Mouse (Mus musculus): ENCODE measurements at regions not wholly inside any gene's neighbourhood (a gene's known extent, or its start where the extent isn't known, plus 50 kb on each side); places are given as distances from the start of the nearest gene placed in this dataset.

DNA sequence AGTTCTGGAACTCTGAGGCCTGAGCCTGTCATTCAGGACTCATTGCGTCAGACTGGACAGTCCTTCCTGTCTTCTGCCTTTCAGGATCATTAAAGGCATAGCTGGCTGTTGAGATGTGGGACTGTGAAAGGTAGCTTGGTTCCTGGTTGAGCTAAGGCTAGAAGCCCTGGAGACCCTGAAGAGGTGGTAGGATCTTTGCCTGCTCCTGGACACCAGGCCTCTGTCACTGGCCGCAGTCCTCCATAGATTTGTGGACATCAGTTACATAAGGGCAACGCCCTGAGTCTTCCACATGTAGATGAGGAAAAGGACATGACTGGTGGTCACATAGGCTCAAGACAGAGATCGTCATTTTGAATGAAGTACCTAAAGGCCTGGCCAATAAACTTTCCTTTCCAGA is 127.9 kb downstream of the Opa1 start:
- DNase-seq (ENCODE audit: extremely low spot score in 1 of 2, low spot score in 1 of 2): no peak

DNA sequence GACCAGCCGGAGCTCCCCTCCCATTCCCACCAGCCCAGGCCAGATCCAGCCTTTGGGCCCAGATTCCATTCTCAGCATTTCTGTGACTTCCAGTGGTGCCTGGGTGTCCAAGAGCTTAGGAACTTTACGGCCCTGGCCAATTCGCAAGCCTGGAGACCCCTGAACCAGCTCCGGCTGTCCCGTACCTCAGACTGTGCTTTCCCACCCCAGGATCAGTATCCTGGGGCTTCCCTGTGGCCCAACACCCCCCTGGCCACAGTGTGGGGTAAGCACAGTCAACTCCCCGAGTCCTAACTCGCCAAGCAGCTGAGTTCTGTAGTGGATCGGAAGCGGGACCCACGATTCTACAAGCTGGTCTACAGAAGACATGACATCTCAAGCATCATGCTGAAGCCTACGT is 128.5 kb downstream of the Opa1 start:
- no peak for DNase-seq (ENCODE audit: extremely low spot score in 1 of 2, low spot score in 1 of 2)

DNA sequence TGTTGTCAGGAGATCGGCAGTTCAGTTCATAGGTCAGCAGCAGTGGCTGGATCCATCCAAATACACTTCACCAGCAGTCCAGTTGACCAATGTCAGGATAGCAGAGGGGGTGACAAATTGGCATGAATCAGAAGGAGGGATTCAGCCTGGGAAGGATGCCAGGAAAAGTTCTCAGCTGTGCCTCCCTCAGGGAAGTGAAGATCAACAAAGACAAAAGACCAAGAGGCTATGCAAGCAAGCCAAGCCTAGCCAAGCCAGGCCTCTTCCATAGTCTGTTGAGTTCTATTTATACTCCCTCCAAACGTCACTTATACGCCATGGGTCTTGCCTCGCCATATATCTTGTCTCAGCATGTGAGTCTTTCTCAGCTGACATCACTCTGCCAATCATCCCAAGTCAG is 129.9 kb downstream of the Opa1 start:
- DNase-seq (ENCODE audit: extremely low spot score in 1 of 2, low spot score in 1 of 2): no peak

DNA sequence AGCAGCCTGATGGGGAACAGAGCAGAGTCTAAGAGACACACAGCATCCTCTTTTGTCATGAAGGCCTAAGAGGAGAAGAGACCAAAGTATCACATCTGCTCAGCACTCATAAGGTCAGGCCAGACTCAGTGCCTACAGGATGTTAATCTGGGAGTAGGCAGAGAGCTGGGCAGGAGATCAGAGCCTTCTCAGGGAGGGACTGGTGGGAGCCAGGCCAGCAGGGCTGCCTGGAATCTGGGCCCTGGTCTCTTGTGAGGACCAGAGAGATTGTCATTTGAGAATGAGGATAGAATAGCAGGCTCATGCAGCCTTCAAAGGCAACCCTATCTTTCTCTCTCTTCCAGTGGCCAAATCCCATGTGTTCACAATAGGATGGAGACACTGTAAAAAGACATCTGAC is 132.3 kb downstream of the Opa1 start:
- no peak for DNase-seq (ENCODE audit: extremely low spot score in 1 of 2, low spot score in 1 of 2)

DNA sequence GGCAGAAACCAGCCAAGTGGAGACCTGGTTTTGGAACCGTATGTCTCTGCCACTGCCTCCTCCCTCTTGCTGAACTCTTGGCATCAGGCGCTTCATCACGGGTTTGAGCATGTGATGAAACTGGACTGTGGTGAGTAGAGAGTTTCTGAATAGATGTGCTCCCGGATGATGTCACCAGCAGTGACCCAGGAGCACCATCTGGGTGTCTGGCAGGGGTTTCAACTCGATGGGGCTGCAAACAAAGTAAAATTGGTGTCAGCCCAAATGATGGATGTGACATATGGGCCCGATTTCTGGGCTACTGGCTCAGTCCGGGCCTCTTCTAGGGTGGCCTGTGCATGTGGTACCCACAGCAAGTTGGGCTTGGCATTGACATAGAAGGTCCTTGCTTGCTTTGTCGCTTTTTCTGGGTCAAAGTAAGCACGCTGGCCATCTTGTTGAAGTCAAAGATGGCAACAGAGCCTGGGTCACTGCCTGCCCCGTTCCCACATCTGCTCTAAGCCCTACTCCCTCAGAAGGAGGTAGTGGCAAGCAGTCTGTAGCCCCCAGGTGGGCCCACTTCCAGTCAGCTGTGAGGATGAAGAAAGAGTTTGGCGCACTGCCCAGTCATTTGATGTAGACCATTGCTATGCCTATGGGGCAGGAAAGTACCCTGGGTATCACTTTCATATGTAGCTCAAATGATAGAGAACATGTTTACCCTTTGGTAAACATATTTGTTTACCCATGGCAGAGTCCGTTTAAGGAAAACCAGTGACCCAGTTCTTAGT is 133.0 kb downstream of the Opa1 start:
- DNase-seq (ENCODE audit: extremely low spot score in 1 of 2, low spot score in 1 of 2): no peak

DNA sequence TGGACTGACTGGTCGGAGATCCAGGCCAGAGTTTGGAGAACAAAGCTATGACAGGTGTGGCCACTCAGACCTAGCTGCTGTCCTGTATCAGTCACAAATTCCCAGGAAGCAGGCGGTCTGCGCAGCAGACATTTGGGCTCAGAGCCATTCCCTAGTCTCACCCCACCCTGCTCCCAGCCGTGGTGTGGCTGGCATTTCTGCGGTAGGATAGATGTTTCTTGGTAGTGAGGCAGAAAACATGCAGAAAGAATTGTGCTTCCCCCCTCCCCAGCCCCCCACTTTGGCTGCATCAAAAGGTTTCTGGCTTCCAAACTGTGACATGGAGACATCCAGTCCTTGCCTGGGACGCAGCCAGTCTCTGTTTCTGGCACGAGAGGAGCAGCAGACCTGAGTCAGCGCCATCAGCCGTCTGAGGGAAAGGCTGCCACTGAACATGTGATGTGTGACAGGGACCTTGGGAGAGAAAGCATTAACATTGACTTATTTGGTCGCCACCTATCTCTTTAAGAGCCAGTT is 135.5 kb downstream of the Opa1 start:
- peak in 1 of 2 experiments; percentile 39 for DNase-seq (ENCODE audit: extremely low spot score in 1 of 2, low spot score in 1 of 2)

DNA sequence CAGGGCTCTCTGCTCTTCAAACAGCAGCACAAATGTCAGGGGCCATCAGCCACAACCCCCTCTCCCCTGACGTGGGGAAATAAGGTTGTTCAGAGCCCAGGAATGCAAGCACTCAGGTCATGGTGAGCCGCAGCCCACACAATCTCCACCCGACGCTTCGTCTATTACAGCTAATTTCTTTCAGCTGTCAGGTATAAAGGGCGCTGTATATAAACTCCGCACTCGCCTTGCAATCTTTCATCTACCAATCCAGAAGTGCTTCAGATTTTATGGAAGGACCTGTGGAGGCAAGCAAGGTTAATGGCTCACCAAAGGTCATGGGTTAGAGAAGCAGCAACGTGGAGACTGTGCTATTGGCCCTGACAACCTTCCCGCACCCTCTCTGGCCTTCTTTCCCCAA is 139.8 kb downstream of the Opa1 start:
- no peak for DNase-seq (ENCODE audit: extremely low spot score in 1 of 2, low spot score in 1 of 2)

DNA sequence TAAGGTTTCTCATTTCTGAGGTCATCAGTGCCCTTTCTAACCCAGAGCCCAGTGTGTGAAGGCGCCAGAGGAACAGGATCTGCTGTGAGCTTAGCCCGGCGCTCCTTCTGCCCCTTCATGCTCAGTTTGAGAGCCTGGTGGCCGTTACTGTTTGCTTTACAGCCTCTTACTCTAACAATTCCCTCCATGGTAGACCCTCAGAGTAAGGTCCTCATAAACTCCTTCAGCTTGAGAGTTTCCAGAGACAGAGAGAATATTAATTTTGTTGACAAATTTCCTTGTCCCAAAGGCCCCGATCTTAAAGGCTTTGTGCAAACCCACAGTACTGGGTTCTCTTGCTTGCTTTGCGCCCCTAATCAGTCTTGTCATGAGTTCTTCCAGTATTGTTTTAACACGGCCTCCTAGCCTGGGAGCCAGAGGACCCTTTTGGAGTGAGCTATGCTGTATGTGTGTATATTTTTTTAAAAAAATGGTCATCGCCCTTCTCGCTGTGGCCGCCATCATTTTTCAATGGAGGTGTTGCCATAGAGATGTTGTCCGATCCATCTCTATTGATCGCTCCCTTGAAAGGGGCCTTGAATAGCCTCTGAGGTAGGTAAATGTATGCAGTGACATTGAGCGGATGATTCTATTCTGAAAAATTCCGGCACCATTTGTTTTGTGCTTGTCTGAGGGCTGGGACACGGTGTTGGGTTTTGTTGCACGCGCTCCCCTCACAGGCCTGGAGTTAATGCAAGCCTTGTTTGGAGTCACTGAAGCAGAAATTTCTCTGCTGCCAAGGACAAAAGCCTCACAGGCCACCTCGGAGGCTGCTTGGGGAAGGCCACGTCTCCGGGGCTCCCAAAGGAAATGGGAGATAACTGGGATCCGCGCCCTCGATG is 140.7 kb downstream of the Opa1 start:
- DNase-seq (ENCODE audit: extremely low spot score in 1 of 2, low spot score in 1 of 2): no peak

DNA sequence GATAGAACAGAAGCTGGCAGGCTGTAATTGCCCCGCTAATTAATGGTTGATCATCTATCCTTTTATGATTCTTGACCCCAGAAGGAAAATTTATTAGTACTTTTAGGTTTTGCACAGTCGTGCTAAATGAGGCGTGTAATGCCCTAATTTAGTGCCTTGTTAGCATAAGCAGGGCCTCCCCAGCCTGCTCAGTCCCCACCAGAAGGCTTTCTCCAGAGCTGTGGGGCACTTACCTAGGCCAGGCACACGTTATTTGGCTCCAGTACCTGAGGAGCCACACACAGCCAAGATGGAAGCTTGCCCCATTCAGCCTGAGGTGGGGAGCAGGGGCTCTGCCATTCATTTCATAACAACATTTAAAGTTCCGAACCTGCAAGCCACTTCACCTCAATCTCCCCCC is 146.0 kb downstream of the Opa1 start:
- no peak for DNase-seq (ENCODE audit: extremely low spot score in 1 of 2, low spot score in 1 of 2)

DNA sequence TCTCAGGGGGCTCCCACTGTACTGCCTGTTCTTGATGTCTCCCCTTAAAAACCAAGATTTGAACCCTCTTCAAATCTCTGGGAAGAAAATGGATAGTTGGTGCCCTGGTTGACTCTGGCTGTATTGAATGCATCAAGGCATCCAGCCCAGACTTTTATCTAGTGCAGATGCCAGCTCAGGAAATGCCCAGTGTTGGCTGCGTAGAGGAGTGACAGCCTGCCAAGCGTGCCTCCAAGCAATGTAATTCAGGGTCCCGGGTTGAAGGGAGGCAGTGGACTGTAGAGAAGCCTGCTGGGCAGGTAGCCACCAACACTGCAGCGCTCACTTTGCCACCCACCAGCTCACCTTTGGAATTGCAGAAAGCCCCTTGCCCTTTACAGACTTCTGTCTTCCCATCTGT is 146.4 kb downstream of the Opa1 start:
- DNase-seq (ENCODE audit: extremely low spot score in 1 of 2, low spot score in 1 of 2): no peak

DNA sequence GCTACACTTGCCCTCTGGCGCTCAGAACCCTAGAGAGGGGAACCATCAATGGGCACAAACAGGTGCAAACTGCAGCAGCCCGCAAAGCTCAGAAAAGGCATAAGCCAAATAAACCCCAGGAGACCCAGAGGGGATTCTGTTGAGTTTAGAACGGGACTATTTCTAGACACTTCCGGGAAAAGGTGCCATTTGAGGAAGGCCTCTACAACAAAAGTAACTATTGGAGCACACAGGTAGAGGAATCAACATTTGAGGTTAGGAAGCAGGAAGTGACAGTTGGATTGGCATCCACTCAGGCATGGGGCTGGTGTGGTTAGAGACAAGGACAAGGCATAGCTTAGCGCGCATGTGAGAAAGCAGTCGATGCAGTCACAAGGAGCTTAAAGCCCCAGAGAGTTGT is 148.3 kb downstream of the Opa1 start:
- DNase-seq (ENCODE audit: extremely low spot score in 1 of 2, low spot score in 1 of 2): no peak

DNA sequence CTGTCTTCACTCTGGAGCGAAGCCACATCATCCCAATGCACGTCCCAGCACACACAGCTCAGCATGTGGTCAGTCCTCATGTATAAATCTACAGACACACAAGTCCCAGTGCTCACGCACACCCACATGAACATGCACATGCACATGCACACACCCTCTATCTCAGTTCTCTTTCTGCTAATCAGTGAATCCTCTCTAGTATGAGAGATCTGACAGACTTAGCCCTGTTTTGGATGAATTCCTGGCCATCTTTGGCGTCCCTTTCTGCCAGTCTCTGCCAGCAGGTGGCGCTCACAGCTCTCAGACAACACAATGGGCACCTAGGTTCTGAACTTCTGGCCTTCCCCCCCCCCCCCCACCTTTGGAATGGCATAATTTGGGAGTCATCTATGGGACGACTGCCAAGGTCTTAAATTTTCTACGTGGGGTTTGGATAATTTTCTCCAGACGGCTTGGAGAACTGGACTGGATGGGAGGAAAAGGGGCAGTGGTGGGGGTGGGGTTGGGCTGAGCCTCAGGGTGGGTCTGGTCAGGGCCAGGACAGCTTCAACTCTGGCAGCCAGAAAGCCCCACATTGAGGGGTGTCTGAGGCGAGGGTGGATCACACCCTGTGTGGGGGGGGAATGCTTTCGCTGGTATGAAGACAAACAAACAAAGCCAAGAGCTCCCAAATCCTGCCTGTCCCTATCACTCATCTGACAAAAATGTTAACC is 149.8 kb downstream of the Opa1 start:
- DNase-seq (ENCODE audit: extremely low spot score in 1 of 2, low spot score in 1 of 2): peak; percentile 73 to 98

DNA sequence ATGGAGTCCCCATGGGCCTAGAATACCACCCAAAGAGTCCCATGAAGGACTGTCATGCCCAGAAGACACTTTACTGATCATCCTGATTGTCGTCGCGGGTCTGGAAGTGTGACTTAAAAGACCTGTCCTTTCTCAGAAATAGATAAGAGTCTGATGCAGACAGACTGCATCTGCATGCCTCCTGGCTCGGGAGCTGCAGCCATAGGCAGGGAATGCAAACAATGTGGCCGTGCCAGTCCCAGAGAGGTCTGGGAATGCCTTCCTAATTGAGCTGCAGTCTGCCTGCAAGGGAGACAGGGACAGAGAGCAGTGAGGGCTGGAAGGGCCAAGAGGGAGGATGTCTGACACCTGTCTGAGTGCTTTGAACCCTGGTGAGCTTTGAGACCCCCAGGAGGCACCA is 150.9 kb downstream of the Opa1 start:
- DNase-seq (ENCODE audit: extremely low spot score in 1 of 2, low spot score in 1 of 2): no peak

DNA sequence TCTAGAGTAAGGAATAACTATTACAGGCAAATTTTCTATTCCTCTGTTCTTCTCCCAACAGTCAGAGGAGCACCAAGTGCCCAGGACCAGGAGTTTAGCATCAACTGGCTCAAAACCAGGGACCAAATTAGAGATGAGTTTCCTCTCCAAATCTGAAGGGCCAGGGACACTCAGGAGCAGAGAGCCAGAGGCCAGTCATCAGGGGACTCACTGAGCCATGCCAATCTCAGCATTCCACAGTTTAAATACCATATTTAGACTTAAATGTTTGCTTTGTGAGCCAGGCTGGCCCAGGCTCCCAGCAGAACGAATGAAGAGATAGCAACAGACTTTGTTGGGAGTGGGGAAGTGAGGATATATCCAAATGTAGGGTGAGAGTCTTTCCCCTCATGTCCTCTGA is 153.8 kb downstream of the Opa1 start:
- no peak for DNase-seq (ENCODE audit: extremely low spot score in 1 of 2, low spot score in 1 of 2)

DNA sequence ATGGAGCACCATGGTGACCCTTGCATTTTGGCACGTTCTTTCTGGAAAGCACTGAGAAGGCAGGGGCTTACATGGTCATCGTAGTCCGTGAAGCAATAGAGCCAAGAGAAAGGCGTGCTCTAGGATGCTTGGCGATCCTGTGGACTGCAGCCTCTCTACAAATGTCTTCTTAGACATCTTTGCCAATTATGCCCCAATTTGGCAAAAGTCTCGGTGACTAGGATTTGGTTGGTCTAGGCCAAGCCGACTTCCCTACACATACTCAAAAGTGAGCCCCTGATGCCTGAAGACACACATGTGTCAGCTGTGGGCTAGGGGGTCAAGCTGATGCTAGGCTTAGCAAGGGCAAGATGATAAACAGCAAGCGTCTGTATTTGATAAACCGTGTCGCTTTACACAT is 154.7 kb downstream of the Opa1 start:
- no peak for DNase-seq (ENCODE audit: extremely low spot score in 1 of 2, low spot score in 1 of 2)

DNA sequence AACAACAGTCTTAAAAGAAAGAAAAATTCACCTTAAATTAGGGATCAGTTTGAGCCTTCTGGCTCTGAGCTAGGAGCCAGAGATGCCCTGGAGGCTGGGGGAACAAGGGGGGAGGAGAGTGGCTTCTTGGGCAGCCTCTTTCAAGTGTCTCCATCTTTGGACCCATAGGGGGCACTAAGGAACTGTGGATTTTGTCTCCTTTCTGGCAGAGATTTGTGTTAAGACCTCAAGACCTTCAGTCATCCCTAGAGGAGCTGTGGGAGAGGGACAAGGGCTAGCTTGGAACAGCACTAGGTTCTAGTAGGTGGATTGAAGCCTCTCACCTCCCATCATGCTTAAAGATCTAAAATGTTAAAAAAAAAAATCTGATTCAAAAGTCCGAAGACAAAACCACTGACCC is 155.2 kb downstream of the Opa1 start:
- peak in 1 of 2 experiments; percentile 42 for DNase-seq (ENCODE audit: extremely low spot score in 1 of 2, low spot score in 1 of 2)

DNA sequence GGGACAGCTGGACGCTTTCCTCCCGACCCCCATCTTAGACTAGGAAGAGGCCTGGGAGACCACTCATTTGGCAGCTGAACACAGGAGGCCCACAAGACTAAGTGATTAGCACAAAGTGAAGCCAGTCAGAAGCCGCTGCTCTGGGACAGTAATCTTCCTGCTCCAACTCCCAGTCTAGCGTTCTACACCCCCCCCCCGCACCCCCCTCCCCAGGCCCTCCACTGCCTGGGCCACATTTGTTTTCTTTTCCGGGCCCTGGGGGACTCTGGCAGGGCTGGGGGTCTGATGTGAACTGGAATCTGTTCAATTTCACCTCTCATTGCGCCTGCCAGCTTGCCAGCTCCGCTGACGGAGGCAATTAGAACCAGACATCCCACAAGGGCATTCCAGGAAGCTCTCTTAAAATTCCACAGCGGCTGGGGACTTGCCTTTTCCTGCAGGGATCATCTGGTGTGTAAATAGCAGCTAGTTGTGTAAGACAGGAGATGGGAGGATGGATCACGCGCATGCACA is 155.7 kb downstream of the Opa1 start:
- no peak for DNase-seq (ENCODE audit: extremely low spot score in 1 of 2, low spot score in 1 of 2)

DNA sequence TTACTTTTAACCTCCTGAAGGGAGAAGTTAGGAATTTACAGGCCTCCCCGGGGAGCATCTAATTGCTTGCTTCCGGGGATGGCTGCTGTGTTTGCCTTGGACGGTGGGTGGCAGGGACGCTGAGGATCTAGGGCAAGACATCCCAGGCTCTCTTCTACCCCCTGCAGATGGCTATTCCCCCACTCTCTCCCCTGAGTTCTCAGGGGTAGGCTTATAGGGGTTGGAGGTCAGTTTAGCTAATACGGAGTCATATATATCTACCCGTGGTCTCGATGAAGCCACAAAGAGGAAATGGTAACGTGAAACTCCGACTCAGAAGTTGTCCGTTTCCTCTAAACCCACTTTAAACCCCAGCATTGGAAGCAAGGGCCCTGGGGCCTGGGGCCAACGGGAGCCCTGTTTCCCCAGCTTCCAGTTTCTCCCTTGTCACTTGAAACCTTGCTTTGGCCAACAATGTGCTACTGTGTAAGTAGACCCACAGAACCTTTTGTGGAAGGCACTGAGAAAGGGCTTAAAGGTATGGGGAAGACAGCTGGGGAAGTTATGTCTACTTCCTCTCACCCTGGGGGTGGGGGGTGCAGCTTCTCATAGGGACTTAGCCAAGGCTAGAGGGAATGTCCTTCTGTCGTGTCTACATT is 156.4 kb downstream of the Opa1 start:
- no peak for DNase-seq (ENCODE audit: extremely low spot score in 1 of 2, low spot score in 1 of 2)

DNA sequence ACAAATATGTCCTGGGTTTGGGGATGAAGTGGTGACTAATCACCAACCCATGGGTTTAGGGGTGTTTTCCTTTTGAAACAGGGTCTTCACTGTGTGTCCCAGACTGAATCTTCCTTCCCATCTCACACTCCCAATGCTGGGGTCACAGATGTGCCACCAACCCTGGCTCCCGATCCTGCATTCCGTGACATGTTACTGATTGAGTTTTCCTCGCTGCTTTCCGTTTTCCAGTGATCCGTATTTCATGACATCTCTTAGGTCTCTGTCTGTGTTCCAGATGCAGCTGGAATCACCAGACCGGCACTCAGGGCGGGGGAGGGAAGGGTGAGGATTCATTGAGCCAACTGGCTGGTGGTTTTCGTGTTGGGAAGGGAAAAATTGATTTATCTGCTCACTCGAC is 157.1 kb downstream of the Opa1 start:
- DNase-seq (ENCODE audit: extremely low spot score in 1 of 2, low spot score in 1 of 2): no peak

DNA sequence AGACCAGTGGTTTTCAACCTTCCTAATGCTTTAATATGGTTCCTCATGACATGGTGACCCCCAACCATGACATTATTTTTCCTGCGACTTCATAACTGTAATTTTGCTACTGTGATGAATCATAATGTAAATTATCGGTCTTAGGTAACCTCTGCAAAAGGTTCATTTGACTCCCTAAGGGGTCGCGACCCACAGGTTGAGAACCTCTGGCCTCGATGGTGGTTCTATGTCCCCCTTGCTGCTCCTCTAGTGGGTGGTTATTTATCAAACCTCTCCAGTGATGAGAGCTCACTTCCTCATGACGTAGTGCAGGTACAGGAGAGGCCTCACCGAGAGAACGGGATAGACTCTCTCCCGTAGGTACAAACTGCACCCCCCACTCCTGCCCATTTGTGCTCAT is 158.9 kb downstream of the Opa1 start:
- DNase-seq (ENCODE audit: extremely low spot score in 1 of 2, low spot score in 1 of 2): no peak
